In genomic region chr19:31781077-31781476, GRCm38 (mm10) we compare ENCODE assay signal across 24 mouse cellular contexts. TPM values are rescaled to one million over a fixed set of nuclear protein-coding genes. Genes with fewer than 3 reads are reported as not detected.
DNase-seq lines count a peak whose midpoint lies in the region; ATAC-seq and TF ChIP-seq lines count a peak whose summit lies in the region.
"Had no signal": no experiment of that assay in that cellular context is flagged by ENCODE, and none has a peak within 500 bp of the region (broad histone marks: within the 10 kb centered on the region; RNA-seq: fewer than 3 reads in every experiment).

No protein-coding gene starts in this region.

- TF ChIP-seq CTCF in heart, adult 2 months (IDR thresholded peaks at IDR 0.05) = no peak
- TF ChIP-seq CTCF in liver, embryonic 14.5 days (IDR thresholded peaks at IDR 0.05; ENCODE audit: low read depth) = no peak

- no peak; the same call in 1 of the 2 replicates for ATAC-seq in heart, embryonic 12.5 days (ENCODE audit: insufficient number of reproducible peaks, low FRiP score)
- peak; percentile 82 for ATAC-seq in common myeloid progenitor, adult 5-6 weeks (replicated peaks; ENCODE audit: low read depth, poor library complexity, severe bottlenecking)
- peak; percentile 94 for ATAC-seq in liver, embryonic 14.5 days (ENCODE audit: insufficient read depth)
- ATAC-seq in stomach, embryonic 15.5 days (ENCODE audit: insufficient read depth, low FRiP score, low read depth) = peak; percentile 80
- ATAC-seq: activated CD4-positive, CD25-positive, alpha-beta regulatory T cell, adult 4 months; forebrain, embryonic 13.5 days; inflammation-experienced regulatory T-cells, adult 6 months; midbrain, embryonic 16.5 days; Patski had no signal

- no peaks in the 10 kb centered on the region for H3K79me2 ChIP-seq in heart, adult 2 months (replicated peaks; ENCODE audit: control insufficient read depth, insufficient read depth, low read length)

- H3K9me3 ChIP-seq in heart, embryonic 12.5 days (replicated peaks) = no peaks in the 10 kb centered on the region
- H3K9me3 ChIP-seq in liver, embryonic 14.5 days (ENCODE audit: control insufficient read depth, low read length) = no peaks in the 10 kb centered on the region
- no peaks in the 10 kb centered on the region for H3K9me3 ChIP-seq in stomach, embryonic 15.5 days
- H3K9me3 ChIP-seq: embryonic facial prominence, embryonic 15.5 days; forebrain, embryonic 13.5 days; heart, embryonic 13.5 days had no signal

- no peak for TF ChIP-seq POLR2A in heart, adult 2 months (IDR thresholded peaks at IDR 0.05; ENCODE audit: insufficient read depth, low read depth, low read length)

- DNase-seq in heart, adult 2 months = no peak
- peak; percentile 67 to 72 (median 68) for DNase-seq in liver, embryonic 14.5 days (ENCODE audit: low read depth in 3 of 3, low spot score in 3 of 3)
- no peak for DNase-seq in layer of hippocampus, postnatal 10 days (ENCODE audit: low spot score in 2 of 2)
- DNase-seq in lung, postnatal 25 days (ENCODE audit: low spot score) = no peak
- DNase-seq in B cell, adult 2 months = no peak
- DNase-seq: adrenal gland, postnatal 14 days; cerebellum, adult 9-11 months; embryo, embryonic 11 days; gastrocnemius, postnatal 36 days; left cerebral cortex, postnatal 4 days; lung, adult 18-20 months; lung, postnatal 36 days; thymus, postnatal 14 days had no signal

- 3% methylated on average over 2 of the region's 2 CpGs for WGBS in heart, embryonic 12.5 days
- 4% methylated on average over 2 of the region's 2 CpGs for WGBS in heart, adult 2 months
- WGBS in liver, embryonic 14.5 days (ENCODE audit: insufficient replicate concordance) = 0% methylated on average over 2 of the region's 2 CpGs
- WGBS in stomach, embryonic 15.5 days = 54% methylated on average over 2 of the region's 2 CpGs

- H3K4me2 ChIP-seq in heart, embryonic 12.5 days = no peak overlapping the region
- H3K4me2 ChIP-seq in liver, embryonic 14.5 days (ENCODE audit: low read depth) = peak overlapping the region; percentile 8; the same call in 1 of the 2 replicates
- H3K4me2 ChIP-seq in stomach, embryonic 15.5 days = no peak overlapping the region
- H3K4me2 ChIP-seq: embryonic facial prominence, embryonic 15.5 days; forebrain, embryonic 13.5 days; heart, embryonic 13.5 days had no signal

- no peak overlapping the region for H3K4me3 ChIP-seq in heart, embryonic 12.5 days
- no peak overlapping the region for H3K4me3 ChIP-seq in heart, adult 2 months
- no peak overlapping the region for H3K4me3 ChIP-seq in liver, embryonic 14.5 days (ENCODE audit: insufficient read depth in 1 of 2, low read depth in 2 of 2, low read length in 2 of 2)
- no peak overlapping the region for H3K4me3 ChIP-seq in stomach, embryonic 15.5 days (replicated peaks)
- H3K4me3 ChIP-seq: embryonic facial prominence, embryonic 15.5 days; forebrain, embryonic 13.5 days; heart, embryonic 13.5 days had no signal

- H3K27me3 ChIP-seq in heart, embryonic 12.5 days (replicated peaks) = no peaks in the 10 kb centered on the region
- no peaks in the 10 kb centered on the region for H3K27me3 ChIP-seq in heart, adult 2 months (ENCODE audit: control insufficient read depth, insufficient read depth, low read length)
- H3K27me3 ChIP-seq in liver, embryonic 14.5 days (ENCODE audit: control insufficient read depth, insufficient read depth, low read length) = no peaks in the 10 kb centered on the region
- H3K27me3 ChIP-seq in stomach, embryonic 15.5 days (replicated peaks) = no peaks in the 10 kb centered on the region
- H3K27me3 ChIP-seq: embryonic facial prominence, embryonic 15.5 days; forebrain, embryonic 13.5 days; heart, embryonic 13.5 days had no signal

- H3K4me1 ChIP-seq in heart, embryonic 12.5 days (replicated peaks) = peaks cover 8% of the 10 kb centered on the region
- no peaks in the 10 kb centered on the region for H3K4me1 ChIP-seq in heart, adult 2 months (ENCODE audit: control insufficient read depth, insufficient read depth, low read length)
- peaks cover 32% of the 10 kb centered on the region in 2 experiments for H3K4me1 ChIP-seq in liver, embryonic 14.5 days (replicated peaks; ENCODE audit: control insufficient read depth in 2 of 2, insufficient read depth in 2 of 2, low read length in 1 of 2)
- no peaks in the 10 kb centered on the region for H3K4me1 ChIP-seq in stomach, embryonic 15.5 days
- H3K4me1 ChIP-seq: embryonic facial prominence, embryonic 15.5 days; forebrain, embryonic 13.5 days had no signal

- TF ChIP-seq EP300 in heart, adult 2 months (IDR thresholded peaks at IDR 0.05; ENCODE audit: insufficient read depth, low read depth, low read length) = no peak
- TF ChIP-seq EP300 in liver, embryonic 14.5 days (IDR thresholded peaks at IDR 0.05; ENCODE audit: low read depth) = peak; percentile 99

- intact Hi-C loops in heart, adult 2 months (cut with DNase I) = no loop called here

- no peaks in the 10 kb centered on the region for H3K36me3 ChIP-seq in heart, embryonic 12.5 days
- no peaks in the 10 kb centered on the region for H3K36me3 ChIP-seq in heart, adult 2 months (ENCODE audit: control insufficient read depth, insufficient read depth, low read length)
- no peaks in the 10 kb centered on the region for H3K36me3 ChIP-seq in liver, embryonic 14.5 days (replicated peaks; ENCODE audit: control insufficient read depth, insufficient read depth, low read depth)
- H3K36me3 ChIP-seq in stomach, embryonic 15.5 days = no peaks in the 10 kb centered on the region
- H3K36me3 ChIP-seq: embryonic facial prominence, embryonic 15.5 days; heart, embryonic 13.5 days had no signal

- 0 out of 2 replicates have a peak overlapping the region, but pooled peaks have one; percentile 12 for H3K27ac ChIP-seq in heart, embryonic 12.5 days (ENCODE audit: poor library complexity, severe bottlenecking)
- no peak overlapping the region for H3K27ac ChIP-seq in heart, adult 2 months
- H3K27ac ChIP-seq in liver, embryonic 14.5 days = peak overlapping the region; percentile 71
- no peak overlapping the region for H3K27ac ChIP-seq in stomach, embryonic 15.5 days
- H3K27ac ChIP-seq: embryonic facial prominence, embryonic 15.5 days; forebrain, embryonic 13.5 days; kidney, postnatal 0 days had no signal

- H3K9ac ChIP-seq in heart, embryonic 12.5 days = no peak overlapping the region
- no peak overlapping the region for H3K9ac ChIP-seq in heart, adult 2 months (ENCODE audit: low read depth, low read length)
- no peak overlapping the region for H3K9ac ChIP-seq in liver, embryonic 14.5 days (replicated peaks)
- no peak overlapping the region for H3K9ac ChIP-seq in stomach, embryonic 15.5 days
- H3K9ac ChIP-seq: embryonic facial prominence, embryonic 15.5 days; forebrain, embryonic 13.5 days; heart, embryonic 13.5 days had no signal

RNA-seq across cellular contexts. Expression of gene Prkg1, which starts 16.2 kb away (rescaled TPM):
- polyA plus RNA-seq in heart, embryonic 12.5 days (2016; fragmentation: Nextera tagmentation; extraction: Ambion mirVana) = 10.7 and 11.5 TPM in 2 replicates
- 10 to 100 TPM; 11.0 to 13.6 TPM for total RNA-seq in heart, adult 2 months (2021)
- 2.2 and 3.4 TPM in 2 replicates for polyA plus RNA-seq in heart, adult 2 months (2012; rRNA removed)
- total RNA-seq in common myeloid progenitor, adult 5-6 weeks (2017) = 8.5 and 11.9 TPM in 2 replicates
- polyA plus RNA-seq in liver, embryonic 14.5 days (2012; rRNA removed) = 0.40 and 0.50 TPM in 2 replicates
- 0.47 and 0.92 TPM in 2 replicates for polyA plus RNA-seq in liver, embryonic 14.5 days (2014; fragmentation: Nextera tagmentation; extraction: Ambion mirVana)
- polyA plus RNA-seq in stomach, embryonic 15.5 days (2015; fragmentation: Nextera tagmentation; extraction: Ambion mirVana) = 10.0 and 10.5 TPM in 2 replicates
- total RNA-seq in layer of hippocampus, postnatal 10 days (2021) = 10 to 100 TPM; 21.7 to 23.2 TPM
- polyA plus RNA-seq: Patski had no signal

Comparison
In these comparisons a context has a peak if more than half of its experiments do, and no peak if none do; other contexts are left out.
1. H3K27ac ChIP-seq: peak in heart, embryonic 12.5 days (single experiment) and liver, embryonic 14.5 days (single experiment); none in heart, adult 2 months (single experiment) and stomach, embryonic 15.5 days (single experiment).
2. DNase-seq: peak in liver, embryonic 14.5 days (3 of 3); none in heart, adult 2 months (0 of 2), layer of hippocampus, postnatal 10 days (0 of 2), lung, postnatal 25 days (single experiment) and B cell, adult 2 months (0 of 2).